In genomic region chr5:36464709-36465661, GRCm38 (mm10) we compare ENCODE assay signal across 8 mouse cellular contexts. TPM values are rescaled to one million over a fixed set of nuclear protein-coding genes. Genes with fewer than 3 reads are reported as not detected.
DNase-seq lines count a peak whose midpoint lies in the region; ATAC-seq and TF ChIP-seq lines count a peak whose summit lies in the region.

Gene Grpel1 (plus strand): TSS chr5:36464998.

- peak within 1 kb of the TSS; percentile 22; the same call in 1 of the 2 replicates for H3K27ac ChIP-seq in cortical plate, adult 2 months (ENCODE audit: insufficient read depth, low read length)

- peak; percentile 91 for ATAC-seq in activated CD4-positive, CD25-positive, alpha-beta regulatory T cell, adult 4 months

- peak within 1 kb of the TSS; percentile 60 for H3K4me3 ChIP-seq in cortical plate, adult 2 months (ENCODE audit: insufficient read depth, low read length)
- H3K4me3 ChIP-seq in megakaryocyte, embryonic 14.5 days (replicated peaks) = peak within 1 kb of the TSS; percentile 94

- H3K9me3 ChIP-seq in megakaryocyte, embryonic 14.5 days = no peaks in the 10 kb centered on the region

- no peak for TF ChIP-seq CTCF in cortical plate, adult 2 months (IDR thresholded peaks at IDR 0.05; ENCODE audit: extremely low read depth, insufficient read depth, low read length)

- peak; percentile 92 for TF ChIP-seq POLR2A in cortical plate, adult 2 months (IDR thresholded peaks at IDR 0.05; ENCODE audit: extremely low read depth, insufficient read depth, low read length)

- H3K36me3 ChIP-seq in megakaryocyte, embryonic 14.5 days (replicated peaks; ENCODE audit: low read length) = peaks cover 30% of the 10 kb centered on the region

- DNase-seq in gastrocnemius, adult 8-10 months (ENCODE audit: low spot score in 2 of 2) = peak; percentile 99
- peak; percentile 99 for DNase-seq in hindlimb bud, embryonic 11.5 days (ENCODE audit: extremely low spot score, low read depth, low spot score)
- DNase-seq in left cerebral cortex, adult 8-10 months (ENCODE audit: low spot score in 2 of 2) = peak; percentile 93 to 99
- peak; percentile 99 for DNase-seq in right cerebral cortex, postnatal 10 days (ENCODE audit: low spot score in 2 of 2)
- DNase-seq in urinary bladder, postnatal 25 days (ENCODE audit: low spot score) = peak; percentile 95

- peaks cover 1% of the 10 kb centered on the region; the same call in 1 of the 2 replicates for H3K4me1 ChIP-seq in cortical plate, adult 2 months (ENCODE audit: control insufficient read depth, insufficient read depth, low read length)
- peaks cover 92% of the 10 kb centered on the region for H3K4me1 ChIP-seq in megakaryocyte, embryonic 14.5 days

- H3K27me3 ChIP-seq in megakaryocyte, embryonic 14.5 days (replicated peaks) = peaks cover 2% of the 10 kb centered on the region

RNA-seq across cellular contexts. Expression of gene Grpel1, which starts in this region (rescaled TPM):
- polyA plus RNA-seq in activated CD4-positive, CD25-positive, alpha-beta regulatory T cell, adult 4 months (2017; shearing (Covaris generic)) = 10 to 100 TPM; 40.7 to 42.1 TPM
- 22.5 and 22.9 TPM in 2 replicates for polyA plus RNA-seq in cortical plate, adult 2 months (2012; rRNA removed)
- 10 to 100 TPM; 31.2 to 35.5 (median 33.3) TPM for total RNA-seq in gastrocnemius, adult 8-10 months (2022)
- 10 to 100 TPM; 21.3 to 24.9 (median 22.8) TPM for total RNA-seq in left cerebral cortex, adult 8-10 months (2022)
- 4.2 and 17.4 TPM in 2 replicates for polyA plus RNA-seq in megakaryocyte, embryonic 14.5 days (2012; ENCODE audit: insufficient read depth, low replicate concordance)

Comparison
In these comparisons a context has a peak if more than half of its experiments do, and no peak if none do; other contexts are left out.
1. Peak in every context shown above with its lines: DNase-seq, ATAC-seq, H3K4me3 ChIP-seq and H3K27ac ChIP-seq.